ENCODE assay signal across 28 mouse cellular contexts in the genomic region with DNA sequence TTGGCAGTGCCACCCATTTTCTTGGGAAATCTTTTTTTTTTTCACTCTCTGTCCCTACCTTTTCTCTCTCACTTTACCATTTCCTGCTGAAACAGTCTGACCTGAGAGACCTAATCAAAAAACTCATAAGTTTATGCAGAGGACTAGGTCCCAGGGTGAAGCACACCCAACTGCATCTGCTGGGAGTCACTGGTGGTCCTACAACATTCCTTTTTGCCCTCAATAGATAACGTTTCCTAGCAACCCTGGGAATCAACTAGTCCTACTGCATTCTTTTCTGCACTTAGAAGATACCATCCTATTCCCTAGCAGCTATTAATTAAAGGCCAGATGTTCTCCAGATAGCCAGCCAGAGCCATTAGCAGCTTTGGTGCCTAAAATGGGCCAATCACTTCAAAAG.
"Had no signal": no experiment of that assay in that cellular context is flagged by ENCODE, and none has a peak within 500 bp of the region (broad histone marks: within the 10 kb centered on the region; RNA-seq: fewer than 3 reads in every experiment).

No protein-coding gene starts in this region.

- H3K9ac ChIP-seq: embryonic facial prominence, embryonic 12.5 days; embryonic facial prominence, embryonic 13.5 days; embryonic facial prominence, embryonic 15.5 days; forebrain, embryonic 12.5 days; forebrain, embryonic 13.5 days; forebrain, embryonic 15.5 days; forebrain, postnatal 0 days had no signal

- H3K27ac ChIP-seq: embryonic facial prominence, embryonic 10.5 days; embryonic facial prominence, embryonic 12.5 days; embryonic facial prominence, embryonic 13.5 days; embryonic facial prominence, embryonic 15.5 days; forebrain, embryonic 10.5 days; forebrain, embryonic 12.5 days; forebrain, embryonic 13.5 days; forebrain, embryonic 15.5 days; gastrocnemius, adult 2 months had no signal

- H3K27me3 ChIP-seq: embryonic facial prominence, embryonic 12.5 days; embryonic facial prominence, embryonic 13.5 days; embryonic facial prominence, embryonic 15.5 days; forebrain, embryonic 12.5 days; forebrain, embryonic 13.5 days; forebrain, embryonic 15.5 days had no signal

- H3K36me3 ChIP-seq: embryonic facial prominence, embryonic 10.5 days; embryonic facial prominence, embryonic 12.5 days; embryonic facial prominence, embryonic 13.5 days; embryonic facial prominence, embryonic 15.5 days; forebrain, embryonic 10.5 days; forebrain, embryonic 12.5 days; forebrain, embryonic 15.5 days had no signal

- H3K9me3 ChIP-seq: embryonic facial prominence, embryonic 10.5 days; embryonic facial prominence, embryonic 12.5 days; embryonic facial prominence, embryonic 13.5 days; embryonic facial prominence, embryonic 15.5 days; forebrain, embryonic 10.5 days; forebrain, embryonic 12.5 days; forebrain, embryonic 15.5 days had no signal

- DNase-seq: cerebellum, adult 2 months; cerebellum, adult 8-10 months; cerebellum, adult 9-10 months; cerebellum, adult 9-11 months; cerebellum, postnatal 10 days; cerebellum, postnatal 14 days; cerebellum, postnatal 25 days; cerebellum, postnatal 36 days; embryo, embryonic 11 days; forebrain, postnatal 0 days; gastrocnemius, adult 2 months; gastrocnemius, postnatal 10 days; gastrocnemius, postnatal 14 days; gastrocnemius, postnatal 25 days; gastrocnemius, postnatal 36 days; heart, adult 11 months; heart, adult 18-20 months had no signal

- H3K4me2 ChIP-seq: embryonic facial prominence, embryonic 12.5 days; embryonic facial prominence, embryonic 13.5 days; embryonic facial prominence, embryonic 15.5 days; forebrain, embryonic 12.5 days; forebrain, embryonic 13.5 days; forebrain, embryonic 15.5 days had no signal

- ATAC-seq: forebrain, embryonic 13.5 days; forebrain, embryonic 14.5 days; forebrain, embryonic 15.5 days; forebrain, embryonic 16.5 days; forebrain, postnatal 0 days had no signal

- H3K4me3 ChIP-seq: embryonic facial prominence, embryonic 10.5 days; embryonic facial prominence, embryonic 12.5 days; embryonic facial prominence, embryonic 13.5 days; embryonic facial prominence, embryonic 15.5 days; erythroblast, embryonic 14.5 days; forebrain, embryonic 10.5 days; forebrain, embryonic 12.5 days; forebrain, embryonic 13.5 days; forebrain, embryonic 15.5 days; gastrocnemius, adult 2 months had no signal

- H3K4me1 ChIP-seq: embryonic facial prominence, embryonic 10.5 days; embryonic facial prominence, embryonic 12.5 days; embryonic facial prominence, embryonic 13.5 days; embryonic facial prominence, embryonic 15.5 days; forebrain, embryonic 10.5 days; forebrain, embryonic 12.5 days; forebrain, embryonic 13.5 days; forebrain, embryonic 15.5 days had no signal
